Mouse (Mus musculus): Measurements from ENCODE around the gene Gm20696. TPM values are rescaled to one million over a fixed set of nuclear protein-coding genes. Genes with fewer than 3 reads are reported as not detected.

Gene Gm20696
- polyA plus RNA-seq, 1 experiment from 2014 or later = 2.6 TPM

- WGBS = 45% methylated on average over 14 of the region's 14 CpGs
- ATAC-seq (ENCODE audit: insufficient number of reproducible peaks, low FRiP score) = no peak
- Histone ChIP-seq H3K4me3 (no peak overlapping the region), H3K9me3 (replicated peaks) (no peaks in the 10 kb centered on the region), H3K4me2 (peak overlapping the region; percentile 34), H3K27ac (ENCODE audit: poor library complexity, severe bottlenecking) (no peak overlapping the region), H3K9ac (no peak overlapping the region), H3K36me3 (no peaks in the 10 kb centered on the region), H3K4me1 (replicated peaks) (peaks cover 26% of the 10 kb centered on the region), H3K27me3 (replicated peaks) (0 out of 2 replicates have a peak, but pooled peaks cover 8% of the 10 kb centered on the region)
Observed at GRCm38 (mm10) chr6:99610454-99611427, 55.9 kb downstream of the Gm20696 start.

- H3K9ac ChIP-seq = no peak overlapping the region
- H3K4me2 ChIP-seq = no peak overlapping the region
- H3K4me1 ChIP-seq (replicated peaks) = peaks cover 6% of the 10 kb centered on the region; the same call in 1 of the 2 replicates
- no peak overlapping the region for H3K4me3 ChIP-seq
- WGBS = 76% methylated on average over 7 of the region's 7 CpGs
- H3K9me3 ChIP-seq (replicated peaks) = no peaks in the 10 kb centered on the region
- 0 out of 2 replicates have a peak, but pooled peaks cover 4% of the 10 kb centered on the region for H3K27me3 ChIP-seq (replicated peaks)
- ATAC-seq (ENCODE audit: insufficient number of reproducible peaks, low FRiP score) = no peak
- no peaks in the 10 kb centered on the region for H3K36me3 ChIP-seq
- H3K27ac ChIP-seq (ENCODE audit: poor library complexity, severe bottlenecking) = no peak overlapping the region
Observed at GRCm38 (mm10) chr6:99606079-99606478, 60.5 kb downstream of the Gm20696 start.

GRCm38 (mm10) chr6:99604758-99605157 lies 61.8 kb downstream of the Gm20696 start:
- Histone ChIP-seq H3K9ac (no peak overlapping the region), H3K36me3 (no peaks in the 10 kb centered on the region), H3K9me3 (replicated peaks) (no peaks in the 10 kb centered on the region), H3K4me1 (replicated peaks) (no peaks in the 10 kb centered on the region), H3K27me3 (replicated peaks) (0 out of 2 replicates have a peak, but pooled peaks cover 4% of the 10 kb centered on the region), H3K4me2 (no peak overlapping the region), H3K4me3 (no peak overlapping the region), H3K27ac (ENCODE audit: poor library complexity, severe bottlenecking) (no peak overlapping the region)
- no peak; the same call in 1 of the 2 replicates for ATAC-seq (ENCODE audit: insufficient number of reproducible peaks, low FRiP score)
- 63% methylated on average over 2 of the region's 2 CpGs for WGBS

DNA sequence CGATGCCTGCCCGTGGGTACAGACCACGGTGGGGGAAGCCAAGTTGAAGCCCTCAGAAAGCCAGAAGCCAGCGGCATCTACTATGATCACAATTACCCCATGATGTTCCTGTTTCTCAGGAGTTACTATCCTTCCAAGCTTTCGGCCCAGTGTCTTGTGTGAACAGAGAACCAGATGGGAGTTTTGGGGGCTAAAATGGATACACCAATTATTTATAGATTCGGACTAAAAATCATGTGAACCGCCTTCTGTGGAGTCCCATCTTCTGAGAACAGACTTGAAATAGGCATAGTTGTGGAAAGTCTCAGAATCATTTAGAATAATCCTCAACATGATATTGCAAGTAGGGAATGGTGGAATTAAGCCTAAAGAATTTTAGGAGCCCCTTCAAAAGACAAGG lies 64.2 kb downstream of the Gm20696 start:
- Histone ChIP-seq H3K4me1 (replicated peaks) (no peaks in the 10 kb centered on the region), H3K27ac (ENCODE audit: poor library complexity, severe bottlenecking) (no peak overlapping the region), H3K4me3 (no peak overlapping the region), H3K36me3 (no peaks in the 10 kb centered on the region), H3K9ac (no peak overlapping the region), H3K9me3 (replicated peaks) (no peaks in the 10 kb centered on the region), H3K27me3 (replicated peaks) (peaks cover under 1% of the 10 kb centered on the region; the same call in 1 of the 2 replicates), H3K4me2 (no peak overlapping the region)
- 82% methylated on average over 7 of the region's 7 CpGs for WGBS
- ATAC-seq (ENCODE audit: insufficient number of reproducible peaks, low FRiP score) = no peak

DNA sequence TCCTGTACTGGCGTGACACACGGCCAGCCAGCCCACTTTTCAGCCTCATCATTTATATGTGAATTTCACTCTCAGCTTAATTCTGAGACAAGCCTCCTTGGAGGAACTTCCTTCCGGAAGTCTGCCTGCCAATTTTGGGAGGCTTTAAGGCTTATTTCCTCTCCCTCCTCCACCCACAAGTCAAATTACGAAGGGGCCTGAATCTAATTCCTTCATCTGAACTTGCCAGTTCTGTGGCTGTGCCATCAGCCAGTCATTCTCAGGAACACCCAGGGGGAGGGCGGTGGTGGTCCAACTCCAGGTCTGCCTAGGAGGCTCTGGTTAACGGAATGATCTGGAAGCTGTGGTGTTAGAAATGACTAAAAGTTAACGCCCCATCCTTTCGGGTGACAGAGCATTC lies 65.7 kb downstream of the Gm20696 start:
- Histone ChIP-seq H3K4me2 (no peak overlapping the region), H3K4me3 (no peak overlapping the region), H3K27me3 (replicated peaks) (peaks cover 4% of the 10 kb centered on the region; the same call in 1 of the 2 replicates), H3K4me1 (replicated peaks) (no peaks in the 10 kb centered on the region), H3K27ac (ENCODE audit: poor library complexity, severe bottlenecking) (no peak overlapping the region), H3K36me3 (no peaks in the 10 kb centered on the region), H3K9me3 (replicated peaks) (no peaks in the 10 kb centered on the region), H3K9ac (no peak overlapping the region)
- 63% methylated on average over 8 of the region's 8 CpGs for WGBS
- ATAC-seq (ENCODE audit: insufficient number of reproducible peaks, low FRiP score) = no peak

DNA sequence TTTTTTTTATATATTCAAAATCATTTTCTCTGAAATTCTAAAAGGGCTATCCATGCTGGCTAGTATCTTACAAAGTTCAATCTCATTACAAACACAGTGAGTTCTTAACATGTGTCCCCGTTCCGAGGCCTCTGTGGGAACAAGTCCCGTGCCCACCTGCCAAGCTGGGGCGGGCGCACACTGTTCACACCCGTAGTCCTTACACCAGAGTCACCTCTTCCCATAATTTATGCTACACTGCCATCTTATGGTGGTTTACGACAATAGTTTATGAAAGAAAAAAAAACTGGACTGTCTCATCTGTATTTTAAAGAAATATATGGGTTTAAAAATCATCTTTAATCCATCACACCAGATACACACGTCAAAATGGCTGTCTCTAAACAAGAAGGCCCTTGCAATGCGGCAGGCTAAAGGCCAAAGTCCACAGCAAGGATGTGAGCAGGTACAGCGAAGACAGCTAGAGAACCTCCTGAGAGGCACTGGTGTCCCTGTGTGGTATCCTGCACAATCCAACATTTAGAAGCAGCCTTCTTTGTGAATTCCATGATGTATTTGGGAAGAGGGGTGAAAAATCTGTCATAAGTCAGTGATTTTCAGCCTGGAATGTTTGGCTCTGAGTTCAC lies 66.3 kb downstream of the Gm20696 start:
- Histone ChIP-seq H3K9ac (no peak overlapping the region), H3K4me3 (no peak overlapping the region), H3K27me3 (replicated peaks) (peaks cover 4% of the 10 kb centered on the region; the same call in 1 of the 2 replicates), H3K4me1 (replicated peaks) (no peaks in the 10 kb centered on the region), H3K27ac (ENCODE audit: poor library complexity, severe bottlenecking) (no peak overlapping the region), H3K36me3 (no peaks in the 10 kb centered on the region), H3K9me3 (replicated peaks) (no peaks in the 10 kb centered on the region), H3K4me2 (peak overlapping the region; percentile 32; the same call in 1 of the 2 replicates)
- ATAC-seq (ENCODE audit: insufficient number of reproducible peaks, low FRiP score) = no peak
- WGBS = 37% methylated on average over 10 of the region's 10 CpGs

GRCm38 (mm10) chr6:99599651-99600050 lies 66.9 kb downstream of the Gm20696 start:
- no peak overlapping the region for H3K9ac ChIP-seq
- no peaks in the 10 kb centered on the region for H3K36me3 ChIP-seq
- H3K27me3 ChIP-seq (replicated peaks) = peaks cover 4% of the 10 kb centered on the region; the same call in 1 of the 2 replicates
- ATAC-seq (ENCODE audit: insufficient number of reproducible peaks, low FRiP score) = no peak
- 57% methylated on average over 8 of the region's 8 CpGs for WGBS
- H3K4me1 ChIP-seq (replicated peaks) = no peaks in the 10 kb centered on the region
- H3K4me2 ChIP-seq = no peak overlapping the region
- H3K27ac ChIP-seq (ENCODE audit: poor library complexity, severe bottlenecking) = no peak overlapping the region
- H3K4me3 ChIP-seq = no peak overlapping the region
- no peaks in the 10 kb centered on the region for H3K9me3 ChIP-seq (replicated peaks)

- Histone ChIP-seq H3K27ac (ENCODE audit: poor library complexity, severe bottlenecking) (no peak overlapping the region), H3K4me3 (no peak overlapping the region), H3K9ac (no peak overlapping the region), H3K27me3 (replicated peaks) (peaks cover 4% of the 10 kb centered on the region; the same call in 1 of the 2 replicates), H3K4me2 (no peak overlapping the region), H3K36me3 (no peaks in the 10 kb centered on the region), H3K4me1 (replicated peaks) (no peaks in the 10 kb centered on the region), H3K9me3 (replicated peaks) (no peaks in the 10 kb centered on the region)
- 75% methylated on average over 5 of the region's 5 CpGs for WGBS
- ATAC-seq (ENCODE audit: insufficient number of reproducible peaks, low FRiP score) = no peak
Observed at GRCm38 (mm10) chr6:99599229-99599628, 67.4 kb downstream of the Gm20696 start.

GRCm38 (mm10) chr6:99577040-99577439 lies 89.6 kb downstream of the Gm20696 start:
- no peaks in the 10 kb centered on the region for H3K36me3 ChIP-seq
- H3K9ac ChIP-seq = no peak overlapping the region
- H3K9me3 ChIP-seq (replicated peaks) = 0 out of 2 replicates have a peak, but pooled peaks cover 3% of the 10 kb centered on the region
- no peaks in the 10 kb centered on the region for H3K27me3 ChIP-seq (replicated peaks)
- no peak overlapping the region for H3K4me2 ChIP-seq
- no peak overlapping the region for H3K27ac ChIP-seq (ENCODE audit: poor library complexity, severe bottlenecking)
- H3K4me1 ChIP-seq (replicated peaks) = no peaks in the 10 kb centered on the region
- 57% methylated on average over 6 of the region's 6 CpGs for WGBS
- no peak overlapping the region for H3K4me3 ChIP-seq
- no peak for ATAC-seq (ENCODE audit: insufficient number of reproducible peaks, low FRiP score)

DNA sequence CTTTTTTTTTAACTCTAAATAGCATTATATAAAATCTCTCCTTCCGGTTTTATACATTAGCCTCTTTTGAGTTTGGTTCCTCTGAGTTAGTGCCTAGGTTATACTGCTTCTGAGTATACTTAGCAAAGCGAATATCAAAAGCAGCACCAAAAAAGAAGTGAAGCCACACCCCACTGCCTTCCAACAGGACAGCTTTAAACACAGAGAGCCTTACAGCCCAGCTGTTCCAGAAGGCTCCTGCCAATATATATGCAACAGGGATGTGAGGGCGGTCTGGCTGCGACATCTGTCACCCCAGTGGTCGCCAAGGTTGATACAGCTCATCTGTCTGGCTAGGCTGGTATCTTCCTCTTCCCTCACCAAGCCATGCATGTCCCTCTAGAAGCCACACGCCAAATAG lies 91.0 kb downstream of the Gm20696 start:
- Histone ChIP-seq H3K27me3 (replicated peaks) (no peaks in the 10 kb centered on the region), H3K9ac (no peak overlapping the region)
- 81% methylated on average over 6 of the region's 6 CpGs for WGBS

DNA sequence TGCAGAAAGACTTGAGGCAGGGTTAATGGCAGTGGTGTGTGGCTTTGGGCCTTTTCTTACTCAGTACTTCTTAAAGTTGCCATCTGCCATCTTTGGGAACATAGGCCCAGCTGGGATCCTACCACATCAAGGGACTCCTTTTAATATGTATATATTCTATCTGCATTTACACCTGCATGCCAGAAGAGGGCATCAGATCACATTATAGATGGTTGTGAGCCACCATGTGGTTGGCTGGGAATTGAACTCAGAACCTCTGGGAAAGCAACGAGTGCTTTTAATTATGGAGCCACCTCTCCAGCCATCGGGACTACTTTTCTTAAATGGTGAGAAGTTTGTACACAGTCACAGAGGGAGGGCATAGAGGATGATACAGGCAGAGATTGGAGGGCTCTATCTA lies 93.3 kb downstream of the Gm20696 start:
- H3K36me3 ChIP-seq = no peaks in the 10 kb centered on the region
- ATAC-seq (ENCODE audit: insufficient number of reproducible peaks, low FRiP score) = no peak
- 83% methylated on average over 2 of the region's 2 CpGs for WGBS
- H3K27me3 ChIP-seq (replicated peaks) = no peaks in the 10 kb centered on the region
- no peak overlapping the region for H3K9ac ChIP-seq
- 0 out of 2 replicates have a peak, but pooled peaks cover 3% of the 10 kb centered on the region for H3K9me3 ChIP-seq (replicated peaks)
- H3K4me1 ChIP-seq (replicated peaks) = no peaks in the 10 kb centered on the region
- H3K27ac ChIP-seq (ENCODE audit: poor library complexity, severe bottlenecking) = no peak overlapping the region
- H3K4me2 ChIP-seq = no peak overlapping the region
- H3K4me3 ChIP-seq = no peak overlapping the region

More for the DNA sequence above, 91.0 kb downstream of the Gm20696 start:
- no peaks in the 10 kb centered on the region for H3K36me3 ChIP-seq
- 0 out of 2 replicates have a peak, but pooled peaks cover 3% of the 10 kb centered on the region for H3K9me3 ChIP-seq (replicated peaks)
- no peak overlapping the region for H3K4me2 ChIP-seq
- H3K4me3 ChIP-seq = no peak overlapping the region
- H3K27ac ChIP-seq (ENCODE audit: poor library complexity, severe bottlenecking) = no peak overlapping the region
- no peaks in the 10 kb centered on the region for H3K4me1 ChIP-seq (replicated peaks)
- ATAC-seq (ENCODE audit: insufficient number of reproducible peaks, low FRiP score) = no peak
